Mouse (Mus musculus): Measurements from ENCODE around the gene Olfr1451. TPM values are rescaled to one million over a fixed set of nuclear protein-coding genes. Genes with fewer than 3 reads are reported as not detected.
"Not testable (repeated sequence)": the region's sequence is repeated elsewhere in the genome, so short reads cannot be mapped to it uniquely, and the experiment has no call there.

Gene Olfr1451
- not detected for total RNA-seq (2021)
- long read RNA-seq, experiment 1: 0 reads
- long read RNA-seq, experiment 2: 0 reads

DNA sequence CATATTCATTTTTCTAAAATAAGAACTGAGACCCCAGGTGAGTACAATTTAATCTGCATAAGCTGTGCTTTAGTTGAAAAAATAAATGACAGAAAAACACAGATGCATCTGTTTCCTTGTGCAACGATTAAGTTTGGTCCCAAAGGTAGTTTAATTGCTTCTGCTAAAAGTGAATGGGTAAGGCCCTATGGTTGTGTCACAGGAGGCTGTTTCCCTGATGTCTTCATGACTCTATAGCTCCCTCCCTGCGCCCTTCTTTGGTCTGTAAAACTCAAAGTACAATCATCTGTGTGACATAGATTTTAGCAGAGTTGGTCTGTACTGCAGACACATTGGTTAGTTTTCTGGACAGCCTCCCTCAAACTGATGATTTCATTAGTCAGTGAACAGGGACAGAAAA is at the start of gene Olfr1451:
Gene Olfr1451 (plus strand): TSS at position 301 of the 400 bp plus-strand sequence.
- Histone ChIP-seq H3K27ac (no peak within 1 kb of the TSS), H3K4me3 (no peak within 1 kb of the TSS)
- intact Hi-C loops (cut with DNase I): no loop called here
- TF ChIP-seq CTCF (IDR thresholded peaks at IDR 0.05): no peak
- DNase-seq (ENCODE audit: extremely low spot score in 1 of 2, low spot score in 2 of 2): no peak

DNA sequence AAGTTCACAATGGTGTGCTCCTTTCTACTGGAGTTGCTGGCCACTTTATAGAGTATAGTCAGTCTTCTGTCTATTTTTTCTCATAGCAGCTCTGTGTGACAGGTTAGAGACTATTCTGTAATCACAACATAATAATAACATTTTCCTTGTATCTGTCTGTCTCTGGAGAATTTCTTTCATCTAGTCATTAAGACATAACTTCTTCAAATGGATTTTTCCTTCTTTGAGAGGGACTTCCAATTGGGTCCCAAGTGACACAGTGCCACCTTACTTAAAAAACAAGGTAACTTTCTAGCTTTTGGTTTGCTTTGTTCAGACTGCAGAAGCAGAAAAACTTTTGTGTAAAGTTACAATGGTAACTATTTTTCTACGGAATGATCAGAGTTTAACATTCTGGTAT is 44.9 kb upstream of the Olfr1451 start, which contains the start of gene Olfr1450:
Gene Olfr1450 (plus strand): TSS at position 301 of the 400 bp plus-strand sequence.
- no peak for DNase-seq (ENCODE audit: extremely low spot score in 1 of 2, low spot score in 2 of 2)
- H3K27ac ChIP-seq: no peak within 1 kb of the TSS
- intact Hi-C loops (cut with DNase I): no loop called here
- H3K4me3 ChIP-seq: no peak within 1 kb of the TSS
- no peak for TF ChIP-seq CTCF (IDR thresholded peaks at IDR 0.05)

GRCm38 (mm10) chr19:12970082-12970481 is 24.7 kb upstream of the Olfr1451 start:
- intact Hi-C loops (cut with DNase I); DNase-seq (ENCODE audit: extremely low spot score in 1 of 2, low spot score in 2 of 2); H3K4me3 ChIP-seq; H3K27ac ChIP-seq: not testable (repeated sequence)

DNA sequence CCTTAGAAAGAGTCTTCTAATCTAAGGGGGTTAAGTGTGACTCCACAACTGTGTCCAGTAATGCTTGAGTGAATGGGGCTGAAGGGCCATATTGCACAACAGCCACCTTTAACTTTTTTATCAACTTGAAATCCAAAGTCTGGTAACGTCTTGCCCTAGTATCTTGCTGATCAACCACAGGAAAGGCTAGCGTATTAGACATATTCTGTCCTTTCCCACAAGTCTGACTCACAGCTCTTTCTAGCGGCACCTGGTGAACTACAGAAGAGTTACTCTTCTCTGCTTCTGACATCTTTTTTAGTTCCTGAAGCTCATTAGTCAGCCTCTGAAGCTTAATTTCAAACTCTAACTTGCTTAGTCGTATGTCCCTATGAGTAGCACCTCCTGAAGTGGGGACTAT is 2.5 kb upstream of the Olfr1451 start:
- DNase-seq (ENCODE audit: extremely low spot score in 1 of 2, low spot score in 2 of 2); H3K27ac ChIP-seq; H3K4me3 ChIP-seq; intact Hi-C loops (cut with DNase I): not testable (repeated sequence)

DNA sequence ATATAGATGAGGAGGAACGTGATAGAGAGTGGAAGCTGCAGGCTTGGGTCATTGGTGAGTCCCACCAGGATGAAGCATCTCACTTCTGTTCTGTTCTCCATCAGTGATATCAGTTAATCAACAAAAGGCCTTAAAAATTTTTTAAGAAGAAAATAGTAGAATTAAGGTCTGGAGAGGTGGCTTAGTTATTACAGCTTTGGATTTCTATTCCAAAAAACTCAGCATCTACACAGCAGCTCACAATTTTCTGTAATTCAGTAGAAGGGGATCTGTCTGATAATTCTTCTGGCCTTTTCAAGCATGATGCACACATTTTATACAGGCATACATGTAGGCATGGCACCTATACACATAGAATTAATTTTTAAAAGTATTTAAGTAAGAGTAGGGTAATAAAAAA is 33.4 kb downstream of the Olfr1451 start, which contains the start of gene Olfr1453:
Gene Olfr1453 (minus strand): TSS at position 101 of the 400 bp plus-strand sequence.
- no peak for DNase-seq (ENCODE audit: extremely low spot score in 1 of 2, low spot score in 2 of 2)
- intact Hi-C loops (cut with DNase I): no loop called here
- no peak for TF ChIP-seq CTCF (IDR thresholded peaks at IDR 0.05)
- Histone ChIP-seq H3K4me3 (no peak within 1 kb of the TSS), H3K27ac (no peak within 1 kb of the TSS)

Other genes starting within 250 kb of the Olfr1451 start
- gene Cntf, start 229.4 kb upstream of the Olfr1451 start, total RNA-seq (2021): 1 to 10 TPM; 2.3 to 4.0 TPM
- 10 to 100 TPM; 89.2 to 97.0 TPM for gene Zfp91, start 198.9 kb upstream of the Olfr1451 start, total RNA-seq (2021)
- 1 to 10 TPM; 1.4 to 1.5 TPM for gene Lpxn, start 198.8 kb upstream of the Olfr1451 start, total RNA-seq (2021)
- not detected for gene Gm5244, start 148.3 kb upstream of the Olfr1451 start, total RNA-seq (2021)
- not detected for gene Olfr1444, start 137.7 kb upstream of the Olfr1451 start, total RNA-seq (2021)
- gene Olfr1445, start 111.2 kb upstream of the Olfr1451 start, total RNA-seq (2021): not detected
- gene Olfr1446, start 101.5 kb upstream of the Olfr1451 start, total RNA-seq (2021): not detected
- gene Olfr1447, start 91.3 kb upstream of the Olfr1451 start, total RNA-seq (2021): not detected
- gene Olfr1448, start 70.6 kb upstream of the Olfr1451 start, total RNA-seq (2021): not detected
- gene Olfr1449, start 64.2 kb upstream of the Olfr1451 start, total RNA-seq (2021): not detected
- not detected for gene Olfr1450, start 44.8 kb upstream of the Olfr1451 start, total RNA-seq (2021)
- not detected for gene Olfr1453, start 33.3 kb downstream of the Olfr1451 start, total RNA-seq (2021)
- not detected for gene Olfr1454, start 65.6 kb downstream of the Olfr1451 start, total RNA-seq (2021)
- not detected for gene Olfr1457, start 102.9 kb downstream of the Olfr1451 start, total RNA-seq (2021)
- not detected for gene Olfr1458, start 111.8 kb downstream of the Olfr1451 start, total RNA-seq (2021)
- under 1 TPM; 0.16 to 0.19 TPM for gene Olfr1459, start 154.5 kb downstream of the Olfr1451 start, total RNA-seq (2021)
- gene Olfr1461, start 168.0 kb downstream of the Olfr1451 start, total RNA-seq (2021): not detected
- gene Olfr1462, start 190.7 kb downstream of the Olfr1451 start, total RNA-seq (2021): not detected
- gene Olfr1463, start 236.3 kb downstream of the Olfr1451 start, total RNA-seq (2021): not detected